Mouse (Mus musculus): Measurements from ENCODE around the gene Kpna1. TPM values are rescaled to one million over a fixed set of nuclear protein-coding genes. Genes with fewer than 3 reads are reported as not detected.
"Not testable (repeated sequence)": the region's sequence is repeated elsewhere in the genome, so short reads cannot be mapped to it uniquely, and the experiment has no call there.

Gene Kpna1
- polyA plus RNA-seq, 1 experiment from 2014 or later: 35.6 TPM

- no peaks in the 10 kb centered on the region for H3K4me1 ChIP-seq
- no peak overlapping the region for H3K9ac ChIP-seq
- H3K4me3 ChIP-seq (replicated peaks): no peak overlapping the region
- 76% methylated on average over 6 of the region's 6 CpGs for WGBS
- ATAC-seq (ENCODE audit: insufficient number of reproducible peaks, low FRiP score, low TSS enrichment, low read depth): no peak
- no peak overlapping the region for H3K4me2 ChIP-seq (replicated peaks)
- H3K36me3 ChIP-seq: peaks cover 61% of the 10 kb centered on the region
- no peaks in the 10 kb centered on the region for H3K9me3 ChIP-seq (replicated peaks)
- H3K27me3 ChIP-seq: no peaks in the 10 kb centered on the region
- no peak overlapping the region for H3K27ac ChIP-seq (replicated peaks)
Measured at GRCm38 (mm10) chr16:36053524-36054275, 75.2 kb downstream of the Kpna1 start.

GRCm38 (mm10) chr16:36054920-36055319 is 76.4 kb downstream of the Kpna1 start:
- no peaks in the 10 kb centered on the region for H3K27me3 ChIP-seq
- 93% methylated on average over 8 of the region's 8 CpGs for WGBS

GRCm38 (mm10) chr16:36056416-36056815 is 77.9 kb downstream of the Kpna1 start:
- ATAC-seq (ENCODE audit: insufficient number of reproducible peaks, low FRiP score, low TSS enrichment, low read depth): no peak
- no peak overlapping the region for H3K4me2 ChIP-seq (replicated peaks)
- H3K27ac ChIP-seq (replicated peaks): no peak overlapping the region
- 89% methylated on average over 11 of the region's 11 CpGs for WGBS
- H3K36me3 ChIP-seq: peaks cover 40% of the 10 kb centered on the region
- no peak overlapping the region for H3K4me3 ChIP-seq (replicated peaks)
- no peaks in the 10 kb centered on the region for H3K9me3 ChIP-seq (replicated peaks)
- H3K4me1 ChIP-seq: no peaks in the 10 kb centered on the region
- no peaks in the 10 kb centered on the region for H3K27me3 ChIP-seq
- H3K9ac ChIP-seq: no peak overlapping the region

More at GRCm38 (mm10) chr16:36054920-36055319, 76.4 kb downstream of the Kpna1 start:
- Histone ChIP-seq H3K4me3 (replicated peaks) (no peak overlapping the region), H3K4me2 (replicated peaks) (no peak overlapping the region), H3K27ac (replicated peaks) (no peak overlapping the region), H3K4me1 (no peaks in the 10 kb centered on the region), H3K9ac (no peak overlapping the region), H3K9me3 (replicated peaks) (no peaks in the 10 kb centered on the region), H3K36me3 (peaks cover 49% of the 10 kb centered on the region)
- ATAC-seq (ENCODE audit: insufficient number of reproducible peaks, low FRiP score, low TSS enrichment, low read depth): no peak

- H3K4me2 ChIP-seq (replicated peaks): no peak overlapping the region
- H3K9me3 ChIP-seq (replicated peaks): no peaks in the 10 kb centered on the region
- ATAC-seq (ENCODE audit: insufficient number of reproducible peaks, low FRiP score, low TSS enrichment, low read depth): no peak
- H3K27me3 ChIP-seq: no peaks in the 10 kb centered on the region
- peaks cover 28% of the 10 kb centered on the region for H3K36me3 ChIP-seq
- no peaks in the 10 kb centered on the region for H3K4me1 ChIP-seq
- WGBS: 69% methylated on average over 8 of the region's 8 CpGs
- H3K4me3 ChIP-seq (replicated peaks): no peak overlapping the region
- H3K27ac ChIP-seq (replicated peaks): no peak overlapping the region
- no peak overlapping the region for H3K9ac ChIP-seq
Measured at GRCm38 (mm10) chr16:36057933-36058475, 79.5 kb downstream of the Kpna1 start.

- H3K9ac ChIP-seq; H3K27me3 ChIP-seq; H3K9me3 ChIP-seq (replicated peaks); ATAC-seq (ENCODE audit: insufficient number of reproducible peaks, low FRiP score, low TSS enrichment, low read depth); H3K4me3 ChIP-seq (replicated peaks); H3K36me3 ChIP-seq; H3K4me1 ChIP-seq; H3K4me2 ChIP-seq (replicated peaks); H3K27ac ChIP-seq (replicated peaks): not testable (repeated sequence)
- 78% methylated on average over 1 of the region's 1 CpGs for WGBS
Measured at GRCm38 (mm10) chr16:36062534-36062933, 84.0 kb downstream of the Kpna1 start.

- H3K4me2 ChIP-seq (replicated peaks): no peak overlapping the region
- H3K4me1 ChIP-seq: peaks cover 5% of the 10 kb centered on the region; the same call in 1 of the 2 replicates
- no peak for ATAC-seq (ENCODE audit: insufficient number of reproducible peaks, low FRiP score, low TSS enrichment, low read depth)
- H3K9me3 ChIP-seq (replicated peaks): no peaks in the 10 kb centered on the region
- no peak overlapping the region for H3K27ac ChIP-seq (replicated peaks)
- no peaks in the 10 kb centered on the region for H3K27me3 ChIP-seq
- WGBS: 60% methylated on average over 2 of the region's 2 CpGs
- no peak overlapping the region for H3K4me3 ChIP-seq (replicated peaks)
- peaks cover 4% of the 10 kb centered on the region; the same call in 1 of the 2 replicates for H3K36me3 ChIP-seq
- H3K9ac ChIP-seq: no peak overlapping the region
Measured at GRCm38 (mm10) chr16:36063315-36063714, 84.8 kb downstream of the Kpna1 start.

- ATAC-seq (ENCODE audit: insufficient number of reproducible peaks, low FRiP score, low TSS enrichment, low read depth): no peak
- Histone ChIP-seq H3K4me2 (replicated peaks) (no peak overlapping the region), H3K9ac (no peak overlapping the region), H3K36me3 (peaks cover 4% of the 10 kb centered on the region; the same call in 1 of the 2 replicates), H3K9me3 (replicated peaks) (no peaks in the 10 kb centered on the region), H3K27ac (replicated peaks) (no peak overlapping the region), H3K4me3 (replicated peaks) (no peak overlapping the region), H3K27me3 (no peaks in the 10 kb centered on the region), H3K4me1 (peaks cover 14% of the 10 kb centered on the region; the same call in 1 of the 2 replicates)
- WGBS: 77% methylated on average over 5 of the region's 5 CpGs
Measured at GRCm38 (mm10) chr16:36064904-36065303, 86.4 kb downstream of the Kpna1 start.

GRCm38 (mm10) chr16:36067694-36068093 is 89.1 kb downstream of the Kpna1 start:
- Histone ChIP-seq H3K4me2 (replicated peaks) (no peak overlapping the region), H3K36me3 (no peaks in the 10 kb centered on the region), H3K27ac (replicated peaks) (no peak overlapping the region), H3K9me3 (replicated peaks) (no peaks in the 10 kb centered on the region), H3K4me3 (replicated peaks) (no peak overlapping the region), H3K27me3 (no peaks in the 10 kb centered on the region), H3K4me1 (peaks cover 14% of the 10 kb centered on the region; the same call in 1 of the 2 replicates), H3K9ac (no peak overlapping the region)
- no peak for ATAC-seq (ENCODE audit: insufficient number of reproducible peaks, low FRiP score, low TSS enrichment, low read depth)
- 53% methylated on average over 2 of the region's 2 CpGs for WGBS

- no peak for ATAC-seq (ENCODE audit: insufficient number of reproducible peaks, low FRiP score, low TSS enrichment, low read depth)
- H3K27me3 ChIP-seq: no peaks in the 10 kb centered on the region
- peaks cover 14% of the 10 kb centered on the region; the same call in 1 of the 2 replicates for H3K4me1 ChIP-seq
- H3K9ac ChIP-seq: no peak overlapping the region
- no peaks in the 10 kb centered on the region for H3K9me3 ChIP-seq (replicated peaks)
- no peaks in the 10 kb centered on the region for H3K36me3 ChIP-seq
- H3K4me2 ChIP-seq (replicated peaks): no peak overlapping the region; the same call in 1 of the 2 replicates
- H3K4me3 ChIP-seq (replicated peaks): no peak overlapping the region
- WGBS: 56% methylated on average over 3 of the region's 3 CpGs
- H3K27ac ChIP-seq (replicated peaks): no peak overlapping the region
Measured at GRCm38 (mm10) chr16:36068356-36068755, 89.8 kb downstream of the Kpna1 start.

GRCm38 (mm10) chr16:36069819-36070575 is 91.4 kb downstream of the Kpna1 start:
- no peak for ATAC-seq (ENCODE audit: insufficient number of reproducible peaks, low FRiP score, low TSS enrichment, low read depth)
- H3K27ac ChIP-seq (replicated peaks): peak overlapping the region; percentile 23; the same call in 1 of the 2 replicates
- no peaks in the 10 kb centered on the region for H3K36me3 ChIP-seq
- H3K9me3 ChIP-seq (replicated peaks): no peaks in the 10 kb centered on the region
- peaks cover 10% of the 10 kb centered on the region; the same call in 1 of the 2 replicates for H3K4me1 ChIP-seq
- H3K9ac ChIP-seq: 0 out of 2 replicates have a peak overlapping the region, but pooled peaks have one; percentile 5
- H3K4me2 ChIP-seq (replicated peaks): peak overlapping the region; percentile 62
- H3K4me3 ChIP-seq (replicated peaks): peak overlapping the region; percentile 77
- no peaks in the 10 kb centered on the region for H3K27me3 ChIP-seq
- 20% methylated on average over 9 of the region's 9 CpGs for WGBS

GRCm38 (mm10) chr16:36071071-36071449 is 92.5 kb downstream of the Kpna1 start:
- Histone ChIP-seq H3K4me3 (replicated peaks) (peak overlapping the region; percentile 77), H3K4me2 (replicated peaks) (peak overlapping the region; percentile 62), H3K36me3 (no peaks in the 10 kb centered on the region), H3K27ac (replicated peaks) (peak overlapping the region; percentile 100), H3K9me3 (replicated peaks) (no peaks in the 10 kb centered on the region), H3K4me1 (peaks cover 10% of the 10 kb centered on the region; the same call in 1 of the 2 replicates), H3K27me3 (no peaks in the 10 kb centered on the region), H3K9ac (peak overlapping the region; percentile 85)
- peak; percentile 55; the same call in 1 of the 2 replicates for ATAC-seq (ENCODE audit: insufficient number of reproducible peaks, low FRiP score, low TSS enrichment, low read depth)
- WGBS: under 1% methylated on average over 16 of the region's 16 CpGs
